Mouse (Mus musculus) embryonic facial prominence, embryonic 14.5 days (tissue): Measurements from ENCODE around the gene Npm3. TPM values are rescaled to one million over a fixed set of nuclear protein-coding genes. Genes with fewer than 3 reads are reported as not detected.

Experiments used
- ATAC-seq: fragments of 200-750 bp; cut with Nextera tagmentation; 2 replicates; pipeline ENCODE4 v1.8.0; 2017; ENCODE audit warnings: low read depth, moderate number of reproducible peaks, moderate TSS enrichment
- DNase-seq: peaks from one replicate; pipeline ENCODE4 v3.0.0-alpha.2; 2015; ENCODE audit warnings: low spot score
- H3K27ac ChIP-seq: fragments of 300-500 bp; sonication (generic); replicated peaks from 2 replicates; pipeline ENCODE4 v1.5.1; 2014; ENCODE audit warnings: low read depth, mild to moderate bottlenecking, low read length, moderate library complexity
- H3K27me3 ChIP-seq: fragments of 300-500 bp; sonication (generic); replicated peaks from 2 replicates; pipeline ENCODE4 v1.6.1; 2014; ENCODE audit warnings: low read length; ENCODE audit not compliant: control insufficient read depth, insufficient read depth
- H3K36me3 ChIP-seq: fragments of 300-500 bp; sonication (generic); 2 replicates; pipeline ENCODE4 v1.6.1; 2014; ENCODE audit warnings: low read length, mixed read lengths; ENCODE audit not compliant: control insufficient read depth, insufficient read depth
- H3K4me1 ChIP-seq: fragments of 300-500 bp; sonication (generic); 2 replicates; pipeline ENCODE4 v1.6.1; 2014; ENCODE audit warnings: antibody characterized with exemption, low read length; ENCODE audit not compliant: control insufficient read depth, insufficient read depth
- H3K4me2 ChIP-seq: fragments of 300-500 bp; sonication (generic); 2 replicates; pipeline ENCODE4 v1.6.1; 2014; ENCODE audit warnings: low read depth, mild to moderate bottlenecking, low read length, moderate library complexity, mixed read lengths
- H3K4me3 ChIP-seq: fragments of 300-500 bp; sonication (generic); 2 replicates; pipeline ENCODE4 v1.5.1; 2014; ENCODE audit warnings: low read depth, mild to moderate bottlenecking, low read length
- H3K9ac ChIP-seq: fragments of 300-500 bp; sonication (generic); 2 replicates; pipeline ENCODE4 v1.6.1; 2014; ENCODE audit warnings: low read depth, mild to moderate bottlenecking, low read length, moderate library complexity, mixed read lengths
- H3K9me3 ChIP-seq: fragments of 300-500 bp; sonication (generic); 2 replicates; pipeline ENCODE4 v1.6.1; 2016; ENCODE audit warnings: low read length; ENCODE audit not compliant: control insufficient read depth
- WGBS: fragments of 180-500 bp; shearing (Covaris S2); extraction: QIAGEN DNeasy Blood & Tissue Kit; methylation state at CpG from one replicate; pipeline ENCODE4 v1.1.7; 2014; 5-methylcytosine and 5-hydroxymethylcytosine counted together
- polyA plus RNA-seq: library from polyadenylated mRNA; unstranded; fragments of >200 nt; fragmentation: Nextera tagmentation; extraction: Ambion mirVana; gene quantifications from 2 replicates; pipeline ENCODE4 v1.2.1, GENCODE M21; 2014

Npm3 gene
- polyA plus RNA-seq, 1 experiment from 2014 or later: 18.9 TPM

DNA sequence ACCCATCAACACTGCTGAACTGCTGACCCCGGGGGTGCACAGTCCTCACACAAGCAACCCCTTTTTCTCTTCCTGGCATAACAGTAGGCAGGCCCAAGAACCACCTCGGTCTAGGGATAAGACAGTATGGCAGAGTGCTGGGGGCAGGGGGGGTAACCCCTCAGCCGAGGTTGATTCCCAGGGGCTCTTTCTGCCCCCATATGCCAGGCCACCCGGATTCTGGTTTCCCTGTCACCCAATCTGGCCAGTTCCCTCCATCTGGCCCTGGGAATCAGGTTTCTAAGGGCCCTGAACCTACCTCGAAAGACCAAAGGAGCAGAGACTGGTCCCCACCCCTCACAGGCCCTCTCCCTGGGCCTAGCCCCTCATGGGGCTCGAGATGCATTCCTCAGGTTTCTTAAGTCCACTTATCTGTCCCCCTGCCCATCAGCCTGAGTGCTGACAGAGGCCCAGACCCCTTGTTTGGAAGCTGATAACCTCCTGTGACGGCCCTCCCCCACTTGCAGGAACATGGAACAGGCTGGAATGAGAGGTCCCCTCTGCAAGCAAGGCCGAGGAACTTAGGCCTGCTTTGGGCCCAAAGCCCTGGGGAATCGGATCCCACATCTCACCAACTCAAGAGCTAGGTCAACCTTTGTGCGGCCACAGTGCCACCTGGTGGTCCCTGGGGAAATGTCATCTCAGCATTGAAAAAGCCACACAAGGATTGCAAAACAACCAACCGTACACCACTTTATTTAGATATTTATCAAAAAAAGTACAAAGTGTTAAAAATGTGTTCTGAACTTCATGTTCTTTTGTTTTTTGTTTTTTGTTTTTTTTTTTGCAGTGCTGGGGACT is 2.1 kb downstream of the Npm3 start:
- no peak overlapping the region for H3K27ac ChIP-seq
- H3K9ac ChIP-seq: no peak overlapping the region
- peaks cover 17% of the 10 kb centered on the region for H3K36me3 ChIP-seq
- 22% methylated on average over 11 of the region's 11 CpGs for WGBS
- no peak overlapping the region for H3K4me3 ChIP-seq
- ATAC-seq (no peak; the same call in 1 of the 2 replicates), DNase-seq (peak; percentile 89)
- peaks cover 40% of the 10 kb centered on the region for H3K27me3 ChIP-seq
- H3K9me3 ChIP-seq: no peaks in the 10 kb centered on the region
- H3K4me2 ChIP-seq: no peak overlapping the region
- peaks cover 11% of the 10 kb centered on the region for H3K4me1 ChIP-seq

DNA sequence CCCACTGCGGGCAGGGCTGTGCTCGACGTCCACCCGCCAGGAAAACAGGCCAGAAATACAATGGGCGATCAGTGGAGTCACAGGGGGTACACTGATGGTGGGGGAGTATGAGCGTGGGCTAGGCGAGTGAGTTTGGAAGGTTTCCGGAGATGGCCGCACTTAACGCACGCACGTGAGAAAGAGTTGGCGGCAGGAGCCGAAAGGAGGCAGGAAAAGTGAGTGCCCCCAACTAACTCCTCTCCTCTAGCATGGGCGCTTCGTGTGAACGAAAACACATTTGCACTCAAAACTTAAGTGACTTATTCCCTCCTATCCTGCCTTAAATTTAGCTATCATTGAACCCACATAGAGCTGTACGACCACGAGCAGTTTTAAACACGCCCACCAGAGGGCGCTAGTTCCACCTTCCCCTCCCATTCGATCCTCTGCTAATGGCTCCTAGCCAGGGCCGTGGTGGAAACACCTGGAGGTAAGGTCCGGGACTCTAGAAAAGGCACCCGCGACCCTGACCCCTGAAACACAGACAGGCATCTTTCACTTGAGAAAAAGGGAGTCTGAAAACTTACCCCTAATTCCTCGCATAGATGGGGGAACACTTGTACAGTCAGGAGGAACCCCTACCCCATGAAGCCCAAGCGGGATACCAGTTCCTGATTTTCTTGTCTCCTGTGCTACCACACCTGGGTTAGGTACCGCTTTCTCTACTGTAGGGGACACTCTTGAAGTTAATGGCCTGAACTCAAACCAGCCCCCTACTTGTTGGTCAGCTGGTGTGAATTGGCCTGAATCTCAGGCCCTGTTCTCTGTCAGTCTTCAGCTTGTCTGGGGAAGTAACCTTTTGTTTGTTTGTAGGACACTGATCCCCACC is 3.0 kb downstream of the Npm3 start:
- H3K27me3 ChIP-seq: peaks cover 49% of the 10 kb centered on the region
- H3K36me3 ChIP-seq: peaks cover 8% of the 10 kb centered on the region
- no peak overlapping the region for H3K4me3 ChIP-seq
- H3K9ac ChIP-seq: no peak overlapping the region
- H3K4me1 ChIP-seq: peaks cover 18% of the 10 kb centered on the region
- no peak overlapping the region for H3K27ac ChIP-seq
- no peaks in the 10 kb centered on the region for H3K9me3 ChIP-seq
- 8% methylated on average over 29 of the region's 29 CpGs for WGBS
- DNase-seq (peak; percentile 63), ATAC-seq (no peak)
- peak overlapping the region; percentile 15; the same call in 1 of the 2 replicates for H3K4me2 ChIP-seq

DNA sequence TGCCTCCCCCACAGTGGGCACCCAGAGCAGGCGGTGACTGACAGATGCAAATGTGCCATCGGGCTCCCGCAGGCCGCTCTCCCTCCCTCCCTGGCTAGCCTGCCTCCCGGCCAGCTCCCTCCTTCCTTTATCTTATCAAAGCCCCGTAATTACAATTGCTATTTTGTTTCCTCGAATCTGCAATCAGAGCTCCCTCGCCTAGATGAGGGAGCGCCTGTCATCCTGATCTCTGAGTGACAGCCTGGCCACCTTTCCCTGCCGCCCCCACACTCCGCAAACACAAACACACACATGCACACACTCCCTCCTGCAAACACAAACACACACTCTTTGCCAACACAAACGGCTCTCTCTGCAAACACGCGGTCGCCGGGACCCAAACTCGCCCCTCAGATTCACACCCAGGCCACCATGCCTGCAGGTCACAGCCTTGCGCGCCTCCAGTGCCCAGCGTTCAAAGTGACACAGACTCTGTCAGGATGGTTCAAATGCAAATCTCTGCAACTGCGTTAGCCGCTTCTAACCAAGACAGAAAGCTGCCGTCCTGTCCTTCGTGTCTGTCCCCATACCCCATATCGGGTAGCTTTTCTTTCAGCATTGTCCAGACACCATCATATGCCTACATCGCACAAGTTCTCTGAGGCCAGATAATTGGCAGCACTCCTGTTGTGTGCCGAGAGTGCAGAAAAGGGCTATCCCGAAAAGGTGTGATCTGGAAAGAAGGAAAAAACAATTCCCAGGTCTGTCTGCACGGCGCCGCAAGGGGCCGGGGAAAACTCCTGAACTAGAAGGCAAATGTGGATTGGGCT is 3.8 kb downstream of the Npm3 start:
- Histone ChIP-seq H3K27ac (no peak overlapping the region), H3K9me3 (no peaks in the 10 kb centered on the region), H3K36me3 (0 out of 2 replicates have a peak, but pooled peaks cover 4% of the 10 kb centered on the region), H3K4me2 (peak overlapping the region; percentile 15; the same call in 1 of the 2 replicates), H3K9ac (no peak overlapping the region), H3K4me1 (peaks cover 25% of the 10 kb centered on the region), H3K27me3 (peaks cover 57% of the 10 kb centered on the region), H3K4me3 (no peak overlapping the region; the same call in 1 of the 2 replicates)
- WGBS: 4% methylated on average over 32 of the region's 32 CpGs
- ATAC-seq (no peak), DNase-seq (no peak)

DNA sequence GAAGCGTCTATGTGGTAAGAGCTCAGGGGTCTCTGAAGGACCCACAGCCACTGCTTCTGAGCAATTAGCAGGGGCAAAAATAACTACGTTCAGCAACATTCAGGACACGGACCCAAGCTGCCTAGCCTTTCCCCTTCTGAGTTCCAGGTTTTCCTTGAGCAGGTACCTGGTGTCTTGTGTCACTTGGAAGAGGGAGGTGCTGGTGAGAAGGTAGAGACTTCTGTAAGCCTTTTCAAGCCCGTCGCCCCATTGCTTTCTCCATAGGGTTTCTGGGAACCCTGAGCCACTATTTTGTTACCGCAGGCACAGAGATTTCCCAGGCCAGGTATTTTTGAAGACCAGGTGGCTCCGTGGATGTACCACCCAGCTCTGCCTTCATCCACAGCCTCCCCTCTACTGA is 5.8 kb downstream of the Npm3 start:
- Histone ChIP-seq H3K4me1 (peaks cover 25% of the 10 kb centered on the region), H3K9ac (no peak overlapping the region), H3K4me2 (peak overlapping the region; percentile 88; the same call in 1 of the 2 replicates), H3K36me3 (no peaks in the 10 kb centered on the region), H3K27ac (no peak overlapping the region), H3K4me3 (peak overlapping the region; percentile 48; the same call in 1 of the 2 replicates), H3K27me3 (peaks cover 75% of the 10 kb centered on the region), H3K9me3 (no peaks in the 10 kb centered on the region)
- ATAC-seq (no peak), DNase-seq (no peak)
- 14% methylated on average over 7 of the region's 7 CpGs for WGBS

DNA sequence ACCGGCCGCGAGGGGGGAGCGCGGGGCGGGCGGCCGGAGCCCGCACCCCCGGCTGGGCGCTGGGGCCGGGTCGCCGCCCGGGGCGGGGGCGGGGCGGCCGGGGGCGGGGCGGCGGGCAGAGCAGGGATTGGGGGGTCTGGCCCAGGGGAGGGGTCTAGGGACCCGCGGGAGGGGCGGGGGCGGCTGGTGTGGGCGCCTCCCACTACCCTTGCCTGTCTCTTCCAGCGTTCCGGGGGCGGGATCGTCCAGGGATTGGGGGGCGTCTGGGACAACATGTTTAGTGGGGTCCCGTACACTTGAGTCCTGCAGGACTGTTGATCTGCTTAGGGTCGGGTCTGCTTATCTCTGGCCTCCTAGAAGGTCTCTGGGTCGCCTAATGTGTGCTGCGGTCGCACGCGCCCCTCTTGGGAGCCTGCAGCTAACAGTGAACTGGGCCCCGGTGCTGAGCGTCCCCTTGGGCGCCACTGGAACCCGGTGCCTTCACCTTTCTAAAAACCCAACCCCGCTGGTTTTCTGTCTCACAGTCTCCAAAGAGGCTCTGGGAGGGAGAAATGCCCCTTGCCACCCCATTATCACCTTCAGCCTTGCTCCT is 6.3 kb downstream of the Npm3 start:
- H3K4me1 ChIP-seq: peaks cover 25% of the 10 kb centered on the region; the same call in 1 of the 2 replicates
- H3K9ac ChIP-seq: peak overlapping the region; percentile 55
- peak overlapping the region; percentile 48 for H3K4me3 ChIP-seq
- no peaks in the 10 kb centered on the region for H3K9me3 ChIP-seq
- H3K36me3 ChIP-seq: no peaks in the 10 kb centered on the region
- ATAC-seq: no peak
- no peak overlapping the region for H3K27ac ChIP-seq
- no peak for DNase-seq
- WGBS: 3% methylated on average over 8 of the region's 44 CpGs
- peaks cover 80% of the 10 kb centered on the region for H3K27me3 ChIP-seq
- peak overlapping the region; percentile 88 for H3K4me2 ChIP-seq

DNA sequence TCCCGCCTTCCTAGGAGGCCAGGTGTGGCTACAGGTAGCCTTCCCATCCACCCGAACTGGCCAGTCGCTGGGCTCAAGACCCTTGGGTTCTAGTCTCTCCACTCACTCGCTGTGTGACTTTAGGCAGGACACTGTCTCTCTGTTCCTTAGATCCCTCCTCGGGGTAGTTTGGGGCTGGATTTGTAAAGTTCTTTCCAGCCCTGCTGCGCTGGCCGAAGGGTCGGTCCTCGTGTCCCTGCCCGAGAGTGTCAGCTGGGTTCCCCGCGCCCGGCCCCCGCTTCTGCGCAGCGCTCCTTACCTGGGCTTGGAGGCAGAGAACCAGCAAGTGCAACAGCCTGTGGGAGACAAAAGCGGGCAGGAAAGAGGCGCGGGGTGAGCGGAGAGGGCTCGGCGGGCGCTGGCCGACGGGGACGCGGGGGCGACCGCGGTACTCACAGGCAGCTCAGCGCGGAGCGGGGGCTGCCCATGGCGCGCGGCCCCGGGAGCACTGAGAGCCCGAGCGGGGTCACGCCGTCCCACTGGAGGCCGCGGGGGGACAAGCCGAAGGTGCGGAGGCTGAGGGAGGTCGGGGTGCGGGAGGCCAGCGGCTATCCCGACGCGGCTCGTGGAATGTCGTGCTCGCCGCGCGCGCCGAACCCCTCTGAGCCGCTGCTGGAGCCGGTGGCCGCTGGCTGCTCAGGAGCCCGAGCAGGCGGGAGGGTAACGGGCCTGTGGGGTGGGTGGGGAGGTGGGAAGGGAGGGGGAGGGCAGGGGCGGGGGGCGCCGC is 7.0 kb downstream of the Npm3 start, which contains the start of gene Fgf8:
Fgf8 (minus strand) TSS at position 698 of the 766 bp plus-strand sequence.
- H3K27me3 ChIP-seq: peaks cover 87% of the 10 kb centered on the region
- ATAC-seq (no peak), DNase-seq (no peak)
- H3K4me2 ChIP-seq: peak within 1 kb of the TSS; percentile 88
- H3K36me3 ChIP-seq: no peaks in the 10 kb centered on the region
- H3K9me3 ChIP-seq: no peaks in the 10 kb centered on the region
- 0% methylated on average over 20 of the region's 68 CpGs for WGBS
- peak within 1 kb of the TSS; percentile 55 for H3K9ac ChIP-seq
- peaks cover 27% of the 10 kb centered on the region for H3K4me1 ChIP-seq
- no peak within 1 kb of the TSS for H3K27ac ChIP-seq
- peak within 1 kb of the TSS; percentile 48 for H3K4me3 ChIP-seq

DNA sequence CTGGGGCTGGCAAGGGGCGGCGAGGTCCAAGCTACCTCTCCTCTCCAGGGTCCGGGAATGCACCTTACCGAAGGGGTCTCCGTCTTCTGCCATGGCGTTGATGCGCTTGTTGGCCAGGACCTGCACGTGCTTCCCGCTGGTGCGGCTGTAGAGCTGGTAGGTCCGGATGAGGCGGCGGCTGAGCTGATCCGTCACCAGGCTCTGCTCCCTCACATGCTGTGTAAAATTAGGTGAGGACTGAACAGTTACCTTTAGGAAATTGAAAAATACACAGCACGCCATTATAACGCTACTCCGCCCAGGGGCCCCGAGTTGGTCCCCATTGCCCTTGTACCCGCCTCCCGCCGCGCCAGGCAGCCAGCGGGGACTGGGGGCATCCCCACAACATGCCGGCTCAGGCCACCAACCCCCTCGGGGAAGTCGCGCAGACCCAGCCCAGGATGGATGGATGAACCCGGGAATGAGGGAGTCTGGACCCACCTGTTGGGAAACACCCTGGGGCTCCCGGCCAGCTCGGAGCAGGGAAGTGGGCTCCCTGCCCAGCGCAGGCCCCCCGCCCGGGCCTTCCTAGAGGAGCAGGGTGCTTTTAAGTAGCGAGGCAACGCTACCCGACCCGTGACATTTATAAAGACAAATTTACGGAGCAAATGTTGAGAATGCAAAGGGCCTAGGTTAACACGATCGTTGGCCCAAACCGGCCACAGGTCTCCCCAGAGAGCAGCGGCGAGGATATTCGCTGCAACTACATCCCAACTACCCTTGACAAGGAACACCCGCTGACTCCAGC is 7.8 kb downstream of the Npm3 start:
- H3K9me3 ChIP-seq: no peaks in the 10 kb centered on the region
- H3K4me2 ChIP-seq: peak overlapping the region; percentile 88
- under 1% methylated on average over 41 of the region's 45 CpGs for WGBS
- 0 out of 2 replicates have a peak overlapping the region, but pooled peaks have one; percentile 22 for H3K9ac ChIP-seq
- H3K4me3 ChIP-seq: peak overlapping the region; percentile 48
- DNase-seq (no peak), ATAC-seq (no peak)
- H3K27ac ChIP-seq: no peak overlapping the region
- H3K27me3 ChIP-seq: peaks cover 94% of the 10 kb centered on the region
- H3K36me3 ChIP-seq: no peaks in the 10 kb centered on the region
- H3K4me1 ChIP-seq: peaks cover 32% of the 10 kb centered on the region
